Mouse (Mus musculus) brain, embryonic 14.5 days (tissue): ENCODE measurements around the gene Mcm10.

Source experiments
- CTCF ChIP-seq: fragments of 200-500 bp; IDR thresholded peaks from 2 replicates; pipeline ENCODE4 v1.5.1; 2012; ENCODE audit warnings: inconsistent platforms, mild to moderate bottlenecking, moderate library complexity, borderline replicate concordance; ENCODE audit not compliant: insufficient read depth, insufficient read length; ENCODE audit errors: extremely low read depth
- POLR2A ChIP-seq: fragments of 200-500 bp; IDR thresholded peaks from 2 replicates; pipeline ENCODE4 v1.6.1; 2012; ENCODE audit warnings: mild to moderate bottlenecking, inconsistent platforms, borderline replicate concordance; ENCODE audit not compliant: poor library complexity, insufficient read depth, insufficient read length, severe bottlenecking; ENCODE audit errors: extremely low read depth

DNA sequence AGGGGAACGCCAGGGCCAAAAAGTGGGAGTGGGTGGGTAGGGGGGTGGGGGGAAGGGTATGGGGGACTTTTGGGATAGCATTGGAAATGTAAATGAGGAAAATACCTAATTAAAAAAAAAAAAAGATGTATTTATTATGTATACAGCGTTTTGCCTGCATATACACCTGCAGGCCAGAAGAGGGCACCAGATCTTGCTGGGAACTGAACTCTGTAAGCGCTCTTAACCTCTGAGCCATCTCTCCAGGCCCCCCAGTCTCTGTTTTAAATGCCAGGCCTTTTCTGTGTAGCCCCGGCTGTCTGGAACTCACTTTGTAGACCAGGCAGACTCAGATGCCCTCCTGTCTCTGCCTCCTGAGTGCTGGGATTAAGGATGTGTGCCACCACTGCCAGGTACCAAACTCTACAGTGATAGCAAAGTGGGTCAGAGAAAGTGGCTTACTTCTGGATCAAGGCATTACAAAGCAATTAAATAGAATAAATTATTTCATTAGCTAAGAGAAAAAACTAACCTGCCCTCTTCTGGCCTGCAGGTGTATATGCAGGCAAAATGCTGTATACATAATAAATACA is 12.7 kb upstream of the Mcm10 start:
- TF ChIP-seq CTCF, result peak; percentile 42; the same call in 1 of the 2 replicates
- TF ChIP-seq POLR2A, result no peak
